Mouse (Mus musculus) lung, postnatal 10 days (tissue): ENCODE data around the gene Gm6588.
A peak's percentile ranks its signal among the peaks of the same experiment; 100 is the strongest.

Experiments
- DNase-seq: peaks from one replicate; pipeline ENCODE4 v3.0.0; 2021

The Gm6588 gene

DNA sequence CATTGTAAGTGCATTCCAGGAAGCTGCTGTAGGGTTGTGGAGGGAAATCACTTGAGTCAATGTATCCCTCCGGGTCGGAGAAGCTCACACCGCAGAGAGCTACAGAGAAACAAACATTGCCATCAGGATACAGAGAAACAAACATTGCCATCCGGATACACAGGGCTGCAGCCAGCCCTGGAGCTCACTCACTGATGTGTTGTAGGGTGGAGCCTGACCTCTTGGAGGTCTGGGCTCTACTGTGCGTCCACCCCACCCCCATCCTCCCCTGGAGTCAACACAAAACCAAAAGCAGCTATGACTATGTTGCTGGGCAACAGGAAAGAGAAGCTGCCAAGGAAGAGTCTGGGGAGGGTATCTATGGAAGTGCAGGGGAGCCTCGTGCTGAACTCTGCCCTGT lies 24.2 kb downstream of the Gm6588 start:
- DNase-seq, result peak; percentile 80

DNA sequence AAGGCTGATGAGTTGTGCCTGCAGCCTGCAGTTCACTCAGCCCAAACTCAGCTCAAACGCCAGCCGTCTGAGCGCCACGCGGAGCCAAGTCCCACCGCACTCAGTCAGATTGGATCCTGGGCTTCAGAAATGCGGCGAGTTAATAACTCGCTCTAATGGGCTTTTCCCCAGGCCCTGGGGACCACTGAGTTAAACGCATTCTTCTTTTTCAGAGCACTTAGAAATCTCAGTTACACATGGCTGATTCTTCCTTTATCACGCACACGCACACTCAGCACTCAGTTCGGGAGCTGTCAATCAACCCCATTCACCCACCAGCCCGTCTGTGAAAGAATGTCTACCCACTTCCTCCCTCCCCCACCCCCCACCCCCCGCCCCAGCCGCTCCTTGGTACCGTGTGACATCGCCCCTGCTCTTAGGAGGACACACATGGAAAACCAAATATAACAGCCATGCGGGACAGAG lies 32.8 kb downstream of the Gm6588 start:
- DNase-seq, result no peak

DNA sequence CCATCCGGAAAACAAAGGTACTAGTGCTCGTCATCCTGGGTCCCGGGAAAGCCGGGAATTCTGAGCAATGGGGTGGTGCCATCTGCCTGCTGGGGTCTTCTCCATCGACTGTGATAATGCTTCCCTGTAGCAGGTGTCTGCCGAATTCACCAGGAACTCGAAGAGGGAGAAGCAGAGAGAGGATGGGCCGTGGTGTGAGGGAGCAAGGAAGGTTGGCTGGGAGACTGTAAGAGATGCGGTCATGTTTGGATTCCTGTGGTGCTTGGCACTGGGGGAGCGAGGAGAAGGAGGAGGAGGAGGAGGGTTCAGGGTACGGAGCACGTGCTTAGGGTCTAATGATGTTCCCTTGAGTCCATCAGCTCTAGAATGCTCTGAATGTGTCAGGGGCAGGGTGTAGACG lies 33.3 kb downstream of the Gm6588 start:
- no peak for DNase-seq

DNA sequence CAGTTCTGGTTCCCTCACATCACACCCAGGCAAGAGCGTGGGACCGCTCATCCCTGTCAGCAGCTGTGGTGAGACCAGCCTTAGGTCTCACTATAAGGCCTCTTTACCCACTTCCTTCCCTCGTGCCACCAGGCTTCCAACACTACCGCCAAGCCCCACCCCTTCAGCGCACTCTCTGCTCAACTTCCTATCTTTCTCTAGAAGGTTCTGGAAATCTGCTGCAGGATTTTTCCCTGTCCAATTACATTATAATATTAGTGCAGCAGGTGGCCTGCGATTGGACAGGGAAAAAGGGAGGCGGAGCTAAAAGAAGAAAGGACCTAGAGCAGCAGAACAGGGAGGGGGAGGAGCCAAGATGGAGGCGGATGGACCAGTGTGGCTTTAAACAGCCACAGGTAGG lies 33.8 kb downstream of the Gm6588 start:
- DNase-seq, result no peak

DNA sequence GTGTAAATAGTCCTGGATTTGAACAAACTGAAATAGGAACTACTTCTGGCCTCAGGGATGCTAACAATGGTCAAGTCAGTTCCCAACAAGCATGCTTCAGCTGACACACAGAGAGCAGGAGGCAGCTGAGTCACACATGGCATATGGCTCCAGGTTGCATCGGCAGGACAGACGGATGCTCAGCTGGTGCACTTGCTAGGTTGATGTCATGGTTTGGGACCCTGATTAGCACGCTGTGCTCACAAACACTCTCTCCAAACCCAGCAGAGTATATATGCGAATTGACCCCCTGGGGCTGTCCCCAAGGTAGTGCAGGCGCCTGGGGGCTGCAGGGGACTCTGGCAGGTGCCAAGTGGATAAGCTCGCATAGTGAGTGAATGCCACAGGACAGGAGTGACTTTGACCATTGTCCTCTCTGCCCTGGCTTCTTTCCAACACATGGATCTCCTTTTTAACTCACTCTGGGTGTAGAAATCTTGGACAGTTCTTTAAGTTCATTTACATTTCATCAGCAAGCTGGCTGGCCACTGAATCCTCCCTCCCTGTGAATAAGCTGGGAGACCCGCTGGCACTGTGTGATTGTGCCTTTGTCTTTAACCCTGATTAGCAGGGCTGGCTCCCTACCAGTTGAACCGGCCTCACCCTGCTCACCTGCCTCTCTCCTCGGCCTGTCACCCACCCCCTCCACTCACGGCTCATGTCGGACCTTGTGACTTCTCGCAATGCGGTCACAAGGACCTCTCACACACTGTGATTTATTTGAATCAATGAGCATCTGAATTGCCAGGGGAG lies 35.9 kb downstream of the Gm6588 start:
- no peak for DNase-seq

DNA sequence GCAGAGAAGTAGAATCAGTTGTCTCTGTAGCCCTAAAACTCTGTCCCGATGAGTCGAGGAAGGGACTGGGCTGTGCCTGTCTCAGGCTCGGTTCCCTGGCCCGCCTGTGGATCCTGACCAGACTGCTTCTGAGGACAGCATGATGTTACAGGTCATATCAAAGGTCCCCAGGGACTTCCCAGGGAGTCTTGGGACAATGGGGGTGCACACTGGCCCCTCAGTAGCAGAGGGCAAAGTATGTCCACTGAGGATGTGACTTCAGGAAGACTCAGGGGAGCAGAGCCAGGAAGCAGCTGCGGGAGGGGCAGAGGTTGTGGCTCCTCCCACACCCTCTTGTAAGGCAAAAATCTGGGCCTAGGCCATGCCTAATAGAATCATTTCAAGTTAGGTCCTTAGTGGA lies 37.2 kb downstream of the Gm6588 start:
- DNase-seq, result peak; percentile 22

DNA sequence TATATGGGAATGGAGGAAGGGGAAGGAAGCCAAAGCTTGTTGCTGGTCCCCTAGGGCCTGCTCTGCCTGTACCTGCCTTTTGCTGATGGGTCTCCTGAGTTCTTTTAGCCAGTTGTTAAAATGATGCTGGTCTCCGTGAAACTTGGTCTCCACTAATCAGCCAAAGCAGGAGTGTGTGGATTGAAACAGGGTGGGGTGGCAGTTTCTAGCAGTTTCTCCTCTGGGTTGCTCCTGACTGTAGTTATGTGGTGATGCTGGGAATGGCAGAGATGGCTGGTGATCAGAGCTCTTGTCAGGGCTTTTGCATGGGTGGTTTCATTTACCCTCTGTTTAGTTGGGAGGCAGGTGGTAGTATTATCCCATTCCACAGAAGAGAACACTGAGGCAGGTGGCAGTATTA lies 38.3 kb downstream of the Gm6588 start:
- DNase-seq, result no peak

DNA sequence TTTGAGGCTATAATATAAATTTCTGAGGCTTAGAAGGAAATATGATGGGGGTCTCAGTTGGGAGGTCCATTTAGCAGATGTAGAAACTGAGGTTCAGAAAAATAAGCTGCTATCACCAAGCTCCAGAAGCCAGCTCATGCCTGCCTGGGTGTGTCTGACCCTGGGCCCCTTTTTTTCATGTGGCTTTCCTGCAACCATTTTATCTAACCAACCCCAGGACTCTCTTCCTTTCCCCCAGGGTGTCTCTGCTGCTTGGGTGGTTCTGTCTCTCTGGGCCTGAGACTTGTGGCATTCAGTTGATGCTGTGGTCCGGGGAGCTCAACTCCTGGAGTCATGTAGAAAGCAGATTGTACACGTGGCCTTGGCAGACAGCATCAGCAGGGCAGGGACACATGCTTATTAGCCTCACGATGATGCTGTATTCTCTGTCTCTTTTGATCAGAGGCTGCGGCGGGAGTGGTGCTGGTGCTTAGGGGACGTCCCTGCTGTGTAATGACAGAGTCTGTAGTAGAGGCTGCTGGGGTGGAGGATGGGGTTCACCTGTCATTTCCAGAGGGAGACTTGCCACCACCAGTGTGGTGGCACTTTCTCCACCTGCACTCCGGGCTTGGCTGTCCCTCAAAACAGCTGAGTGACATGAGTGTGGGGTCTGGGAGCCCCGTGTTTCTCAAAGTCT lies 39.0 kb downstream of the Gm6588 start:
- no peak for DNase-seq

DNA sequence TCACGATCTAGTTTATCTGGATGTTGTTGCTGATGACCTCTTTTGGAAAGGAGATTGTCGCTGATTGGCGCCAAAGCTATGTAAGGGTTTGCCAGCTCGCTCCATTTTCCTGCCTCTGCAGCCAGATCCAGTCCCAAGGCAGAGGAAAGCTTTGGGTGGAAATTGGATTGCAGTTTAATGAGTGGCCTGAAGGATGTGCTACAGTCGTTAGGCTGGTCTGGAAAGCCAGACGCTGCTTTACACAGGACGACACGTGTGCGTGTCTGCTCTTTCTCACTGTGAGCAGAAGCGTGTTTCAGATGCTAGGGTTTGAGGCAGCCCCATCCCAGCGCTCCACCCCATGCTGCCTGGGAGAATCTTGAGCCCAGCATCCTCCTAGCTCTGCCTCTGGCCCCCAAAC lies 42.3 kb downstream of the Gm6588 start:
- no peak for DNase-seq

DNA sequence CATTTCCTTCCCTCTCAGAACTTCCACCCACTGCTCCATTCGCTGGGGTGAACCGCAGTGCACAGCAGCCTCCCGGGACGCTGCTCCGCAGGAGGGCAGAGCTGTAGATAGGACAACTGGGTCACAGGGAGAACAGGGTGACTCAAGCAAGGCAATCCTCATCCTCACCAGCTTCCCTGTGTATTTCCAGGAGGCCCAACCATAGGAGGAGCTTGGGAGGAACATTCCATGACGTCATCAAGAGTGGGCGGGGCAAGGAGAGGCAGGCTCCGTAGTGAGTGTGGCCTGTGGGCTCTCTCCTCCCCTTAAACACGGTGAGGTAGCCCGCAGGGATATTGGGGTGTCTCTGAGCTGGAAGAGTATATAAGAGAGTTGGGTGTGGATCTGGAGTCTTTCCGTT lies 44.3 kb downstream of the Gm6588 start:
- DNase-seq, result peak; percentile 51

DNA sequence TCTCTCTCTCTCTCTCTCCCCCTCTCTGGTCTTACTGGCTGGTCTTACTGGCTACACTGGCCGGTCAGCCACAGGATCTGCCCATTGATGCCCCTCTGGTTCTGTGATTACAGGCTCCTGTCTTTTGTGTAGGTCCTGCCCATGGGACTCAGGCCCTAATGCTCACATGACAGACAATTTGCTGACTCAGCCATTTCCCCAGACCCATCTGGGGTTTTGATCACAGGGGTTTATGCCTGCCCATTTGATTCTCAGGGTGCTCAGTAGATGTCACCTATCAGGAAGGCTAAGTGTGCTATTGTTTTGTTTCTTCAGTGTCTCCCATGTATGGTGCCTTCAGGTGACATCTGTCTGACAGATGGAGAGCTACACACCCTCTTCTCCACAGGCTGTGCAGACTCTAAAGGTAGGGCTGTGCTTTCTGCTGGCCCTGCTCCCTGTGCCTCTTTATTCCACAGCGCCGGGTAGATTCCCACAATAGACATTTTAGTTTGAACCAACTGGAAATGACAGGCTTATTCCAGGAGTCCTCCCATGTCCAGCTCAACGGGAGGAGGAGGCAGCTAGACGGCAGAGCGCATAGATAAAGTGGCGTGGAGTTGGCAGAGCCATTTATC lies 47.6 kb downstream of the Gm6588 start:
- DNase-seq, result no peak

DNA sequence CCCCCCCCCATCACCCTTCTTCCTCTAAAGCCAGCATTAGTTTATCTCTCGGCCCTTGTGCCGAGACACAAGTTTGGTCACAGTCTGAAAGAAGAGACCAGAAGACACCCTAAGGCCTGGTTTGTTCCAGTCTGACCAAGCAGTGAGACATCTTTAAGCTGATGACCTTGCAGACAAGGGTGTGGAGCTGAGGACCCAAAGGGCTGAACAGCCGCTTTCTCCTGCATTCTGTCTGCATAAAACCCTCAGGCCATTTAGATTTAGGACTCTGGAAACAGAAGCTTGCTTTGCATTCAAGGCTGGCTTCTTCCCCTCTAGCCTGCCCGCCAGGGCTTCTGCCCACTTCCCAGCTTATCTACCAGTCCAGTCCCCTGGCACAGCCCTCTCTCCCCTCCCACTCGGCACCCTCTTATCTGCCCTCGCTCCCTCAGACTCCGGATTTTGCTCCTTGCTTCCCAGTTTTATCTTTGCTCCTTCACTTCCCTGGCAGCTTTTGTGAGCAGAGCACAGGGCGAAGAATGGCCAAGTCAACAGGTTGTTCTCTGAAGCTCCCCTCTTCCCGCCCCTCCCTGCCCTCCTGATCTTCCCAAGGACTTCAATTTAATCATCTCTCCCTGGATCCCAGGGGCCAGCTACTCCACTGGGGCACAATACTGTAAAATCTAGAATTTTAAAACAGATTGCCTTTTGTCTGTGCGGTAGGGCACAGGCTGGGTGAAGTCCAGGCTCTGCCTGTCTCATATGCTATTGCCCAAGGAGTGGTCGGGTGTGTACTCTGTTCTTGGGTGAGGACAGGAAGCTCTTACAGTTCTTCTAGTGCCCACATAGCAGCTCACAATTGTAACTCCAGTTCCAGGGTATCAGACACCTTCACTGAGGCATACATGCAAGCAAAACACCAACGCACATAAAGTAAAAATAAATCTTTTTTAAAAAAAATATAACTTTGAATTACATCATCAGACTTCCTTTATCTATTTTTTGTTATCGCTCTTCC lies 50.0 kb downstream of the Gm6588 start:
- no peak for DNase-seq

DNA sequence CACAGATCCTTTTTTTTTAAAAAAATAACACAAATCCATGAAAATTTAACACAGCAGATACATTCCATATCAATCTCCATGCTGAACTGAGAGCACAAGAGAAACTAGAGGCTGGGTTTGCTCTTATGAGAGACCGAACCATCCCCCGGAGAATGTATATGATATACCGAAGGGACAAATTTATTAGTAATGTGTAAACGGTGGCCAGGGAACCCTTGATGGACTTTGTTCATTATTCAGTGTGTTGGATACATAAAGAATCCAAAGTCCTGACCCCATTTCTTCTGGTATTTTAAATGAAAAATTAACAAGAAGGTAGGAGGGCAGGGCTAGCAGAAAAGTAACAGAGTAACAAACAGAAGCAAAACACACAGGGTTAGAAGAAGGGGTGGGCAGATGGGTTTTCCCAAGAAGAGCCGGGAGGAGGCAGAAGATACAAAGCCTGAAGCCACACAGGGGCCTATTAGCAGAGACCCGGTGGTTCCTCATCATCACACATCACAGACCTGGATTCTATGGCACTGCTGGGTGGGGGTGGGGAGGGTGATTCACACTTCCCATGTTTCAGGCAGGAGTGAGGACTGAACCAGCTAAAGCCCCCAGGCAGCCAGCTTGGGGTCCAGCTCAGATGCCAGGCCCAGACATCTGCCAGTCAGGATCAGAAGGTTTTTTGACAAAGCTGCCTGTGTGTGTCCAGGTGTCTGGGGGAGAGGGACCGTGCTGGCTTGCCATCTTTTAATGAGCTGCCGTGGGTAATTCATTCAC lies 50.9 kb downstream of the Gm6588 start:
- no peak for DNase-seq
